Comparison of ENCODE assay signal across 8 mouse cellular contexts in the genomic region with DNA sequence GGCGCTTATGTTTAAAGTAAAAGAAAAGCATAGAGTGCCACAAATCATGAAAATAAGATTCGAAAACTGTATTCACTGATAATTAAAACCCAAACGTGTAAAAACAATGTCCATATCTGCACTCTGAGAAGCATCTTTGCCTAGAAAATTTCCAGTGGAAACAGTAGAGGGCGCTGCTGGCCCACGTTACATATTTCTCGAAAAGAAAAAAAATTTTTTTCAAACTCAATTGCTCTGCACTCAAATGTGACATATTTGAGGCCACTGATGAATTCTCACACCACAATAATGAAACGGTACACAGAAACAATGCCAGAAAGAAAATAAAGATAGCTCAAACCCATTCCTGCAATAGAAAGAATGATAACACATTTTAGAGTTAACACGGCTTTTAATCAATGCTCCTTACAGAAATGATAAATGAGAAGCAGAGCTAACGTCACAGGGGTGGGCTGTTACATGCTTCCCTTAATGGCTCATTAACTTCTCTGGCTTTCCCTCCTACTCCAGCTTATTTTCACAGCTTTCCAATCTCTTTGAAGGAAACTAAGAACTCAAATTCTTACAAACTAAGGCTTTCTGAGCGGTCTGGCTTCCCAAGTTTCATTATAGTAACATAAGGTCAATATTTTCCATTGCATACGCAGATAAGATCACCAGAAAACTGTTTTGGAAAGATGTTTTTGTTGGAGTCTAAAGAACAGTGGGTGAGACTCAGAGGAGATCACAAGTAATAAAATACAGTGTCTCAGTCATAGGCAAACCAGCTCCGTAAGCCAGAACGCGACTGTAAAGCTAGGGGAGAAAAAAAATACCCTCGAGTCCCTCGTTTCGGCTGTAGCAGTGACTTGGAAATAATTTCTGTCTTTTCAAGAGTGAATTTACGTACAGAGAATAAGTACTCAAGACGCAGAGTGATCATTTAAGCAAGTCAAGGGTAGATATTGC.
A peak's percentile ranks its signal among the peaks of the same experiment; 100 is the strongest.
DNase-seq lines count a peak whose midpoint lies in the region; ATAC-seq lines count a peak whose summit lies in the region.

No protein-coding gene starts in this region.

- no peak for ATAC-seq in heart, embryonic 16.5 days (replicated peaks; ENCODE audit: extremely low read depth, insufficient read depth, low FRiP score)
- no peak; the same call in 1 of the 2 replicates for ATAC-seq in forebrain, embryonic 16.5 days
- ATAC-seq in neural tube, embryonic 14.5 days (ENCODE audit: low read depth): peak; percentile 51; the same call in 1 of the 2 replicates
- ATAC-seq in monocyte, adult 5-6 weeks (replicated peaks; ENCODE audit: insufficient number of reproducible peaks, low FRiP score, low TSS enrichment, poor library complexity, severe bottlenecking): no peak

- no peak overlapping the region for H3K4me3 ChIP-seq in heart, embryonic 16.5 days (ENCODE audit: low read length)
- no peak overlapping the region for H3K4me3 ChIP-seq in forebrain, embryonic 16.5 days (replicated peaks; ENCODE audit: low read length)
- H3K4me3 ChIP-seq in neural tube, embryonic 14.5 days (ENCODE audit: low read depth, low read length): no peak overlapping the region

- no peaks in the 10 kb centered on the region for H3K9me3 ChIP-seq in heart, embryonic 16.5 days (replicated peaks; ENCODE audit: control insufficient read depth, low read length)
- H3K9me3 ChIP-seq in forebrain, embryonic 16.5 days (ENCODE audit: control insufficient read depth, low read length): no peaks in the 10 kb centered on the region
- no peaks in the 10 kb centered on the region for H3K9me3 ChIP-seq in neural tube, embryonic 14.5 days (ENCODE audit: control insufficient read depth, low read length)

- no peaks in the 10 kb centered on the region for H3K4me1 ChIP-seq in heart, embryonic 16.5 days (ENCODE audit: control insufficient read depth, insufficient read depth, low read length)
- H3K4me1 ChIP-seq in forebrain, embryonic 16.5 days (replicated peaks; ENCODE audit: control insufficient read depth, insufficient read depth, low read length): no peaks in the 10 kb centered on the region; the same call in 1 of the 2 replicates
- peaks cover 5% of the 10 kb centered on the region; the same call in 1 of the 2 replicates for H3K4me1 ChIP-seq in neural tube, embryonic 14.5 days (ENCODE audit: control insufficient read depth, insufficient read depth, low read length)

- H3K9ac ChIP-seq in heart, embryonic 16.5 days (ENCODE audit: low read length): no peak overlapping the region
- H3K9ac ChIP-seq in forebrain, embryonic 16.5 days (replicated peaks; ENCODE audit: low read depth, low read length): no peak overlapping the region
- no peak overlapping the region for H3K9ac ChIP-seq in neural tube, embryonic 14.5 days (replicated peaks; ENCODE audit: low read depth, low read length)

- 48% methylated on average over 19 of the region's 19 CpGs for WGBS in heart, embryonic 16.5 days
- 45% methylated on average over 19 of the region's 19 CpGs for WGBS in forebrain, embryonic 16.5 days
- WGBS in neural tube, embryonic 14.5 days: 39% methylated on average over 19 of the region's 19 CpGs

- peak overlapping the region; percentile 38; the same call in 1 of the 2 replicates for H3K4me2 ChIP-seq in heart, embryonic 16.5 days (ENCODE audit: low read depth, low read length)
- H3K4me2 ChIP-seq in forebrain, embryonic 16.5 days (ENCODE audit: low read length): peak overlapping the region; percentile 40
- H3K4me2 ChIP-seq in neural tube, embryonic 14.5 days (ENCODE audit: low read depth, low read length): peak overlapping the region; percentile 4; the same call in 1 of the 2 replicates

- no peaks in the 10 kb centered on the region for H3K27me3 ChIP-seq in heart, embryonic 16.5 days (ENCODE audit: control insufficient read depth, insufficient read depth, low read length)
- H3K27me3 ChIP-seq in forebrain, embryonic 16.5 days (replicated peaks; ENCODE audit: control insufficient read depth, insufficient read depth, low read length): no peaks in the 10 kb centered on the region
- no peaks in the 10 kb centered on the region for H3K27me3 ChIP-seq in neural tube, embryonic 14.5 days (ENCODE audit: control insufficient read depth, insufficient read depth, low read length)

- no peak for DNase-seq in heart, adult 11 months
- peak; percentile 37 for DNase-seq in A20 (ENCODE audit: low read depth, low spot score)
- DNase-seq in c-Kit-positive CD71-negative TER-119-negative erythroid progenitor cells, embryonic 14.5 days (ENCODE audit: low read depth): peak; percentile 5
- peak; percentile 57 to 58 for DNase-seq in kidney, postnatal 4 days

- H3K27ac ChIP-seq in heart, embryonic 16.5 days (ENCODE audit: low read length): no peak overlapping the region
- no peak overlapping the region for H3K27ac ChIP-seq in forebrain, embryonic 16.5 days (ENCODE audit: low read length)
- no peak overlapping the region for H3K27ac ChIP-seq in neural tube, embryonic 14.5 days (ENCODE audit: low read depth, low read length)

- no peaks in the 10 kb centered on the region for H3K36me3 ChIP-seq in heart, embryonic 16.5 days (ENCODE audit: control insufficient read depth, insufficient read depth)
- H3K36me3 ChIP-seq in forebrain, embryonic 16.5 days (ENCODE audit: control insufficient read depth, insufficient read depth): no peaks in the 10 kb centered on the region
- H3K36me3 ChIP-seq in neural tube, embryonic 14.5 days (ENCODE audit: control insufficient read depth, insufficient read depth, low read length): no peaks in the 10 kb centered on the region
